Mouse (Mus musculus) lung, adult 2 months (tissue): ENCODE measurements around the gene Golm1.

Experiments used
- CTCF ChIP-seq: fragments of 200-500 bp; IDR thresholded peaks from 2 replicates; pipeline ENCODE4 v1.5.1; 2011; ENCODE audit warnings: mild to moderate bottlenecking, low read length, control low read depth; ENCODE audit not compliant: insufficient read depth
- POLR2A ChIP-seq: fragments of 200-500 bp; IDR thresholded peaks from 2 replicates; pipeline ENCODE4 v1.6.1; 2011; ENCODE audit warnings: low read depth, mild to moderate bottlenecking, control low read depth, low read length, borderline replicate concordance; ENCODE audit errors: extremely low read depth

- TF ChIP-seq CTCF (no peak), POLR2A (no peak)
These were observed 38.1 kb upstream of the Golm1 start for GRCm38 (mm10) chr13:59713710-59714109.
